Mouse (Mus musculus) heart, postnatal 0 days (tissue): ENCODE measurements around the gene A630023A22Rik. TPM values are rescaled to one million over a fixed set of nuclear protein-coding genes. Genes with fewer than 3 reads are reported as not detected.

Experiments used
- ATAC-seq: fragments of 200-750 bp; cut with Nextera tagmentation; 2 replicates; pipeline ENCODE4 v1.8.0; 2017; ENCODE audit warnings: low read depth, moderate number of reproducible peaks, moderate library complexity; ENCODE audit not compliant: insufficient read depth
- DNase-seq: peaks from one replicate; pipeline ENCODE4 v3.0.0-alpha.2; 2016; ENCODE audit warnings: low spot score
- H3K27ac ChIP-seq: fragments of 300-500 bp; sonication (generic); 2 replicates; pipeline ENCODE4 v1.5.1; 2014; ENCODE audit warnings: low read depth, mild to moderate bottlenecking
- H3K27me3 ChIP-seq: fragments of 300-500 bp; sonication (generic); 2 replicates; pipeline ENCODE4 v1.6.1; 2014; ENCODE audit warnings: low read length, mixed read lengths; ENCODE audit not compliant: control insufficient read depth, insufficient read depth
- H3K36me3 ChIP-seq: fragments of 300-500 bp; sonication (generic); replicated peaks from 2 replicates; pipeline ENCODE4 v1.6.1; 2014; ENCODE audit warnings: low read length, mixed read lengths; ENCODE audit not compliant: control insufficient read depth, insufficient read depth
- H3K4me1 ChIP-seq: fragments of 300-500 bp; sonication (generic); 2 replicates; pipeline ENCODE4 v1.6.1; 2014; ENCODE audit warnings: antibody characterized with exemption; ENCODE audit not compliant: control insufficient read depth, insufficient read depth
- H3K4me2 ChIP-seq: fragments of 300-500 bp; sonication (generic); 2 replicates; pipeline ENCODE4 v1.6.1; 2014; ENCODE audit warnings: low read depth, mild to moderate bottlenecking, low read length, moderate library complexity
- H3K4me3 ChIP-seq: fragments of 300-500 bp; sonication (generic); 2 replicates; pipeline ENCODE4 v1.5.1; 2014; ENCODE audit warnings: low read depth, low read length
- H3K9ac ChIP-seq: fragments of 300-500 bp; sonication (generic); replicated peaks from 2 replicates; pipeline ENCODE4 v1.6.1; 2014; ENCODE audit warnings: low read depth, low read length, mixed read lengths
- H3K9me3 ChIP-seq: fragments of 300-500 bp; sonication (generic); replicated peaks from 2 replicates; pipeline ENCODE4 v1.6.1; 2016; ENCODE audit warnings: low read length; ENCODE audit not compliant: control insufficient read depth
- CTCF ChIP-seq: IDR thresholded peaks from 2 replicates; pipeline ENCODE4 v1.5.1; 2016; ENCODE audit warnings: antibody characterized with exemption, control low read depth, low read depth
- EP300 ChIP-seq: IDR thresholded peaks from 2 replicates; pipeline ENCODE4 v1.6.1; 2016; ENCODE audit warnings: antibody characterized with exemption, low read depth
- WGBS: fragments of 180-500 bp; shearing (Covaris S2); extraction: QIAGEN DNeasy Blood & Tissue Kit; methylation state at CpG from one replicate; pipeline ENCODE4 v1.1.7; 2014; 5-methylcytosine and 5-hydroxymethylcytosine counted together
- polyA plus RNA-seq: library from polyadenylated mRNA; unstranded; fragments of >200 nt; fragmentation: Nextera tagmentation; extraction: Ambion mirVana; gene quantifications from 2 replicates; pipeline ENCODE4 v1.2.1, GENCODE M21; 2015
- total RNA-seq: library from RNA; depleted of rRNA; stranded (reverse); fragments of >200 nt; gene quantifications from 2 replicates; pipeline ENCODE4 v1.2.3, GENCODE M21; 2014; ENCODE audit warnings: low replicate concordance

Gene A630023A22Rik
- total and polyA plus RNA-seq, 2 experiments from 2014 or later, result not detected

- no peak for TF ChIP-seq CTCF
- no peak for TF ChIP-seq EP300
Observed at GRCm38 (mm10) chr14:34119046-34119723, 16.6 kb upstream of the A630023A22Rik start.

GRCm38 (mm10) chr14:34114311-34114710 is 11.8 kb upstream of the A630023A22Rik start:
- Histone ChIP-seq H3K4me1 (peaks cover 2% of the 10 kb centered on the region; the same call in 1 of the 2 replicates), H3K27me3 (no peaks in the 10 kb centered on the region), H3K27ac (no peak overlapping the region), H3K9ac (no peak overlapping the region), H3K4me3 (no peak overlapping the region), H3K36me3 (no peaks in the 10 kb centered on the region), H3K4me2 (no peak overlapping the region), H3K9me3 (no peaks in the 10 kb centered on the region)
- ATAC-seq (no peak), DNase-seq (no peak)
- no peak for TF ChIP-seq CTCF
- no peak for TF ChIP-seq EP300
- WGBS, result 81% methylated on average over 4 of the region's 4 CpGs

More at GRCm38 (mm10) chr14:34119046-34119723, 16.6 kb upstream of the A630023A22Rik start:
- Histone ChIP-seq H3K9me3 (no peaks in the 10 kb centered on the region), H3K36me3 (no peaks in the 10 kb centered on the region), H3K9ac (no peak overlapping the region), H3K27me3 (no peaks in the 10 kb centered on the region), H3K4me1 (peaks cover 19% of the 10 kb centered on the region), H3K27ac (no peak overlapping the region), H3K4me2 (no peak overlapping the region), H3K4me3 (no peak overlapping the region)
- DNase-seq (no peak), ATAC-seq (no peak)
- 46% methylated on average over 7 of the region's 7 CpGs for WGBS

GRCm38 (mm10) chr14:34107594-34107993 is 5.0 kb upstream of the A630023A22Rik start:
- 64% methylated on average over 4 of the region's 4 CpGs for WGBS
- no peaks in the 10 kb centered on the region for H3K27me3 ChIP-seq

GRCm38 (mm10) chr14:34106389-34107062 is 4.0 kb upstream of the A630023A22Rik start:
- WGBS, result 56% methylated on average over 11 of the region's 12 CpGs
- H3K4me3 ChIP-seq, result no peak overlapping the region

More at GRCm38 (mm10) chr14:34107594-34107993, 5.0 kb upstream of the A630023A22Rik start:
- H3K27ac ChIP-seq, result no peak overlapping the region
- no peak for DNase-seq
- no peak overlapping the region for H3K4me2 ChIP-seq
- no peak for ATAC-seq
- H3K36me3 ChIP-seq, result no peaks in the 10 kb centered on the region
- H3K9me3 ChIP-seq, result no peaks in the 10 kb centered on the region
- no peak for TF ChIP-seq EP300
- TF ChIP-seq CTCF, result no peak
- no peaks in the 10 kb centered on the region for H3K4me1 ChIP-seq
- no peak overlapping the region for H3K9ac ChIP-seq
- H3K4me3 ChIP-seq, result no peak overlapping the region

GRCm38 (mm10) chr14:34104892-34105291 is 2.3 kb upstream of the A630023A22Rik start:
- ATAC-seq, result peak; percentile 66
- 22% methylated on average over 8 of the region's 8 CpGs for WGBS
- TF ChIP-seq CTCF (peak; percentile 73), EP300 (no peak)

More at GRCm38 (mm10) chr14:34106389-34107062, 4.0 kb upstream of the A630023A22Rik start:
- Histone ChIP-seq H3K36me3 (no peaks in the 10 kb centered on the region), H3K27ac (no peak overlapping the region), H3K4me1 (no peaks in the 10 kb centered on the region), H3K27me3 (no peaks in the 10 kb centered on the region), H3K9ac (no peak overlapping the region), H3K4me2 (no peak overlapping the region), H3K9me3 (no peaks in the 10 kb centered on the region)
- DNase-seq (no peak), ATAC-seq (no peak; the same call in 1 of the 2 replicates)
- TF ChIP-seq EP300, result no peak
- TF ChIP-seq CTCF, result peak; percentile 58

More at GRCm38 (mm10) chr14:34104892-34105291, 2.3 kb upstream of the A630023A22Rik start:
- no peaks in the 10 kb centered on the region for H3K4me1 ChIP-seq
- H3K27ac ChIP-seq, result no peak overlapping the region
- peak; percentile 66 for DNase-seq
- H3K36me3 ChIP-seq, result no peaks in the 10 kb centered on the region
- no peak overlapping the region for H3K9ac ChIP-seq
- H3K9me3 ChIP-seq, result no peaks in the 10 kb centered on the region
- no peak overlapping the region for H3K4me2 ChIP-seq
- no peak overlapping the region for H3K4me3 ChIP-seq
- H3K27me3 ChIP-seq, result no peaks in the 10 kb centered on the region
